Mouse (Mus musculus): ENCODE results near the gene Dctpp1. TPM values are rescaled to one million over a fixed set of nuclear protein-coding genes. Genes with fewer than 3 reads are reported as not detected.

Gene Dctpp1
- 31.2 TPM for polyA plus RNA-seq (2014; fragmentation: Illumina TruSeq; extraction: RNeasy Lipid Tissue Mini Kit (QIAGEN cat#74804); ENCODE audit: low read depth, low replicate concordance)

DNA sequence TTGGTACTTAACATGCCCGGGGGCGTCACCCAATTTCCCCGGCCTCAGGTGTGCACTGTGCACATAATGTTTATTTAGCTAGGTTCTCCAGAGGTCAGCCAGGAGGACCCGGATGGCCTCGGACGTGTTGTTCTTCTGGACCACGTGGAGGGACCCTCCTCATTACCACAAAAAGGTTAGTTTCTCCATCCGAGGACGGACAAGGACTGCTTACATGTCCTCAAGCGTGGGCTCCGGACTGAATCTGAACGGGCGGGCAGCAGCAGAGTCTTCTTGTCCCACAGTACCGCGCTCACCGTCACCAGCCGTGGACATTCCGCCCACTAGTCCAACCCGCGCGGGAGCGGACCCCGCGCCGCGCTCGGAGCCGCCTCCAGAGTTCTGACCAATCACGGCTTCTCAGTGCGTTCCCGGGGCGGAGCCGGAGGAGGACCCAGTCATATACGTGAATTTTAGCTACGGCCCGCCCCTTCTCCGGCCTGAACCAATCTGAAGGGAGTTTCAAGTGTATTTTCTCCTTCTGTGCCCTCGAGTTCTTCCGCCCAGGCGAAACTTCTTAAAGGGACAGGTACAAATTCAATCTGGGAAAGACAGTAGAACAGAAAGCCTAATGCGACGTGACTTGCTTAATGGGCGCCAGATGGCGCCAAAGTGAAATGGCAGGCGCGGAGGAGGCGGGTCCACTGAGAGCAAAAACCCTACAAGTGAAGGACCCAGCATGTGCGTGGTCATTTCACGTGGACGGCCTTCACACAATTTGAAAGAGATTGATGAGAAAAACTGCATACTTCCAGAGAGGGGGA lies at the start of gene Dctpp1:
Gene Dctpp1 (minus strand): TSS at position 401 of the 803 bp plus-strand sequence.

DNA sequence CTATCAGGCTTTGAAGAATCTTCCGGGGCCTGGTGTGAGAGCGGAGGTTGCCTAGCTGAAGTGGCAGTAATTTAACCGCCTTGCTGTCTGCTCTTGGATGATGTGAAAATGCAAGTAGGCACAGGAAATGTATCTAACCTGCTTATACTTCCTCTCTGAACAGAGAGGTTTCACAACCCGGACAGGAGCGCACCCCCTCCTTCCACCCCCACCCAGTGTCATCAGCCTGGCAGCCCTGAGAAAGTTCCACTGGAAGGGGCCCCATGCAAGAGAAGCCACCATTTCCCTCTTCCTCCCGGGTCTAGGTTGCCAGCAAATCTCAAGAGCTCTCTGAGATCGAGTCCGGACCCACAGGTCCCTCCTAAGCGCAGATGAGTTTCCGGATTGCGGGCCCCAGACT lies 35.6 kb upstream of the Dctpp1 start, which contains the start of gene Itgal:
Gene Itgal (plus strand): TSS at position 163 of the 400 bp plus-strand sequence.

DNA sequence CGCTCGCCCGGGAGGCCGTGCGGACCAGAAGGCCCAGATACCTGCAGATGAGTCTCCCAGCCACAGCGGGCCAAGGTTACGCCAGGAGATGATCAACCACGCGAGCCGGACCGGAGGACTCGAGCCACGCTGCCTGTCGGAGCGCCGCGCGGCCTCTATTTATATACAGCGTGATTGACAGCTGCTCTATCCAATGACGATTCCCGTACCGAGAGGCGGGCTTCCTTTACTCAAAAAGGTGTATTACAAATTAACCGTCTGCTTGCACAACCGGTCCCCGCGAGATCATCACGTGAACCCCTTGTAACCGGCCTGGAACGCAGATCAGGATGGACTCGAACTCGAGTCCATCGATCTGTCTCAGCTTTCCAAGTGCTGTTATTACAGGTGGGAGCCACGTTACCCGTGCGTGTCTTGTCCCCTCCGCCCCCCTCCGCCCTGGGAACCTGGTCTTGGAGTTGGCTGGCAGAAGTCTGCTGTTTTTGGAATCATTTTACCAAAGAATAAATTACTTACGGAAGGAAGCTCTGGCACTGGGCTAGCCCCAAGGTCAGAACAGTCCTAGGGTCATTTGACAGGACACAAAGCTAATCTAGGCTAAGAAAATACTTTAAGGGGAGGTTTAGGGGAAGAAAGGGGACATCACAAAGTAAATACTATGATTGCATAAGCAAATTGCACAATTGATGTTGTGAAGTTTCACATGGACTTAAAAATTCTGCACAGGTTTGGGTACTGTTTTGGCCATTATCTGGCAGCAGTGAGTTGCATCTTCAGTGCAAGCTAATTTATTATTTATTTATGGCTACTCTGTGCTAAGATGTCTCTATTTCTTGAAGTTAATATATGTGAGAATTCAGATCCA lies 13.6 kb upstream of the Dctpp1 start, which contains the start of gene Sephs2:
Gene Sephs2 (minus strand): TSS at position 131 of the 865 bp plus-strand sequence.

DNA sequence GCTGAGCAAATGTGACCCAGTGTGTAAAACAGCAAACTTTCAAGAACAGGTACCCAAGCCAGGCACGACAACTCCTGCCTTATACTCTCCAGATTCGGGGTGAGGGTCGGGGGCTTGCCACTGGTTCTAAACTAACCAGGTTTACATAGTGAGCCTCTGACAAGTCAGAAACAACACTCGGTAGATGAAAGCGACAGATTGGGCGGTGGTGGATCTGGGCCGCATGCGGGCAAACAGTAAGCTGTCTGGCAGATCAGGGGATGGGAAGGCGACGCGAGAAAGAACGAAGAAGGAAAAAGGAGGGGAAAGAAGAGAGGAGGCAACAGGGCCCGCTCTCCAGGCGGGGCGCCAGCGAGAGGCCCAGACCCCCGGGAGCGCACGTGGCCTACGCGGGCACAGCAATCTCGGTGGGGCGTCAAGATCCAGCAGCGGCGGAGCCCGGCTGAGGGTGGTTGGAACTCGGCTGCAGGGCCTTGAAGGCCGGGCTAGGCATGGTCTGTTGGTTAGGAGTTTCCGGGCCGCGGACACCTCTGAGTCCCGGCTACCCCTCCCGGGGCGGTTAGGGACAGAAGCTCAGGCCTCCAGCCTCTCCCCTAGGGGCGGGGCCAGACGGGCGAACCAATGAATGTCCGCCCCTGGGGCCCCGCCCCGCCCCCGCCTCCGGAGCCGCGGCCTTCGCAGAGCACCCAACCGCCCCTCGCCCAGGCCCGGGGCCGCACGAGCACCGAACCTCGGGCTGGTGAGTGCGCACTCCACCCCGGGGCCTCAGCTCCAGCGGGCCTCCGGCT lies 16.4 kb downstream of the Dctpp1 start, which contains the start of gene Zfp771:
Gene Zfp771 (plus strand): TSS at position 405 of the 788 bp plus-strand sequence.

GRCm38 (mm10) chr7:127232622-127233367 lies 27.7 kb downstream of the Dctpp1 start, which contains the start of the genes Zfp553 and Sept1:
Gene Zfp553 (plus strand): TSS chr7:127233061.
Gene Sept1 (minus strand): TSS chr7:127233130.

GRCm38 (mm10) chr7:127208553-127209438 lies 51.7 kb downstream of the Dctpp1 start, which contains the start of gene Mylpf:
Gene Mylpf (plus strand): TSS chr7:127208890.

DNA sequence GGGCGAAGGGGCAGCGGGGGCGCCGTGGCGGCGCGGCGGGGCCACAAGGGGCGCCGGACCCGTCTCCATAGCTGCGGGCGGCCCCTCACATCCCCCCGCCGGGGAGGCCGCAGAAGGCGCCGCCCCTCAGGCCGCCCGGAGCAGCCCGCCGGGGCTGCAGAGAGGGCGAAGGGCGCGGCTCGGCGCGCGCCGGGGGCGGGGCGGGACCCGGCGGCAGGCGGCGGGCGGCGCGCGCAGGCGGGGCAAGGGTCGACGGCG lies 52.3 kb downstream of the Dctpp1 start, which contains the start of gene Tbc1d10b:
Gene Tbc1d10b (minus strand): TSS at position 174 of the 258 bp plus-strand sequence.

Other genes starting within 250 kb of the Dctpp1 start
- 50.9 TPM for gene Mvp, start 246.1 kb downstream of the Dctpp1 start, polyA plus RNA-seq (2014; fragmentation: Illumina TruSeq; extraction: RNeasy Lipid Tissue Mini Kit (QIAGEN cat#74804); ENCODE audit: low read depth, low replicate concordance)
- gene Pagr1b, start 244.2 kb downstream of the Dctpp1 start, polyA plus RNA-seq (2014; fragmentation: Illumina TruSeq; extraction: RNeasy Lipid Tissue Mini Kit (QIAGEN cat#74804); ENCODE audit: low read depth, low replicate concordance): 1.6 TPM
- gene Pagr1a, start 243.4 kb downstream of the Dctpp1 start, polyA plus RNA-seq (2014; fragmentation: Illumina TruSeq; extraction: RNeasy Lipid Tissue Mini Kit (QIAGEN cat#74804); ENCODE audit: low read depth, low replicate concordance): not detected
- 26.3 TPM for gene Gm42742, start 239.6 kb downstream of the Dctpp1 start, polyA plus RNA-seq (2014; fragmentation: Illumina TruSeq; extraction: RNeasy Lipid Tissue Mini Kit (QIAGEN cat#74804); ENCODE audit: low read depth, low replicate concordance)
- 2.7 TPM for gene Prrt2, start 239.5 kb downstream of the Dctpp1 start, polyA plus RNA-seq (2014; fragmentation: Illumina TruSeq; extraction: RNeasy Lipid Tissue Mini Kit (QIAGEN cat#74804); ENCODE audit: low read depth, low replicate concordance)
- 78.3 TPM for gene Maz, start 233.7 kb downstream of the Dctpp1 start, polyA plus RNA-seq (2014; fragmentation: Illumina TruSeq; extraction: RNeasy Lipid Tissue Mini Kit (QIAGEN cat#74804); ENCODE audit: low read depth, low replicate concordance)
- gene Kif22, start 218.2 kb downstream of the Dctpp1 start, polyA plus RNA-seq (2014; fragmentation: Illumina TruSeq; extraction: RNeasy Lipid Tissue Mini Kit (QIAGEN cat#74804); ENCODE audit: low read depth, low replicate concordance): 3.2 TPM
- 1.4 TPM for gene Zg16, start 173.4 kb downstream of the Dctpp1 start, polyA plus RNA-seq (2014; fragmentation: Illumina TruSeq; extraction: RNeasy Lipid Tissue Mini Kit (QIAGEN cat#74804); ENCODE audit: low read depth, low replicate concordance)
- 12.4 TPM for gene AI467606, start 169.3 kb downstream of the Dctpp1 start, polyA plus RNA-seq (2014; fragmentation: Illumina TruSeq; extraction: RNeasy Lipid Tissue Mini Kit (QIAGEN cat#74804); ENCODE audit: low read depth, low replicate concordance)
- 1.2 TPM for gene Qprt, start 138.5 kb downstream of the Dctpp1 start, polyA plus RNA-seq (2014; fragmentation: Illumina TruSeq; extraction: RNeasy Lipid Tissue Mini Kit (QIAGEN cat#74804); ENCODE audit: low read depth, low replicate concordance)
- gene Spn, start 122.9 kb downstream of the Dctpp1 start, polyA plus RNA-seq (2014; fragmentation: Illumina TruSeq; extraction: RNeasy Lipid Tissue Mini Kit (QIAGEN cat#74804); ENCODE audit: low read depth, low replicate concordance): 1.4 TPM
- gene Cd2bp2, start 64.7 kb downstream of the Dctpp1 start, polyA plus RNA-seq (2014; fragmentation: Illumina TruSeq; extraction: RNeasy Lipid Tissue Mini Kit (QIAGEN cat#74804); ENCODE audit: low read depth, low replicate concordance): 52.6 TPM
- gene Tbc1d10b, start 52.2 kb downstream of the Dctpp1 start, polyA plus RNA-seq (2014; fragmentation: Illumina TruSeq; extraction: RNeasy Lipid Tissue Mini Kit (QIAGEN cat#74804); ENCODE audit: low read depth, low replicate concordance): 27.7 TPM
- gene Mylpf, start 51.8 kb downstream of the Dctpp1 start, polyA plus RNA-seq (2014; fragmentation: Illumina TruSeq; extraction: RNeasy Lipid Tissue Mini Kit (QIAGEN cat#74804); ENCODE audit: low read depth, low replicate concordance): 4.2 TPM
- 14.2 TPM for gene Zfp553, start 27.6 kb downstream of the Dctpp1 start, polyA plus RNA-seq (2014; fragmentation: Illumina TruSeq; extraction: RNeasy Lipid Tissue Mini Kit (QIAGEN cat#74804); ENCODE audit: low read depth, low replicate concordance)
- gene Sept1, start 27.6 kb downstream of the Dctpp1 start, polyA plus RNA-seq (2014; fragmentation: Illumina TruSeq; extraction: RNeasy Lipid Tissue Mini Kit (QIAGEN cat#74804); ENCODE audit: low read depth, low replicate concordance): 11.1 TPM
- gene Zfp771, start 16.4 kb downstream of the Dctpp1 start, polyA plus RNA-seq (2014; fragmentation: Illumina TruSeq; extraction: RNeasy Lipid Tissue Mini Kit (QIAGEN cat#74804); ENCODE audit: low read depth, low replicate concordance): 20.6 TPM
- gene Sephs2, start 13.3 kb upstream of the Dctpp1 start, polyA plus RNA-seq (2014; fragmentation: Illumina TruSeq; extraction: RNeasy Lipid Tissue Mini Kit (QIAGEN cat#74804); ENCODE audit: low read depth, low replicate concordance): 34.8 TPM
- gene Itgal, start 35.6 kb upstream of the Dctpp1 start, polyA plus RNA-seq (2014; fragmentation: Illumina TruSeq; extraction: RNeasy Lipid Tissue Mini Kit (QIAGEN cat#74804); ENCODE audit: low read depth, low replicate concordance): 2.5 TPM
- gene Zfp768, start 84.9 kb upstream of the Dctpp1 start, polyA plus RNA-seq (2014; fragmentation: Illumina TruSeq; extraction: RNeasy Lipid Tissue Mini Kit (QIAGEN cat#74804); ENCODE audit: low read depth, low replicate concordance): 16.7 TPM
- gene Zfp747, start 115.3 kb upstream of the Dctpp1 start, polyA plus RNA-seq (2014; fragmentation: Illumina TruSeq; extraction: RNeasy Lipid Tissue Mini Kit (QIAGEN cat#74804); ENCODE audit: low read depth, low replicate concordance): 6.3 TPM
- 4.3 TPM for gene 9130019O22Rik, start 126.5 kb upstream of the Dctpp1 start, polyA plus RNA-seq (2014; fragmentation: Illumina TruSeq; extraction: RNeasy Lipid Tissue Mini Kit (QIAGEN cat#74804); ENCODE audit: low read depth, low replicate concordance)
- gene E430018J23Rik, start 132.9 kb upstream of the Dctpp1 start, polyA plus RNA-seq (2014; fragmentation: Illumina TruSeq; extraction: RNeasy Lipid Tissue Mini Kit (QIAGEN cat#74804); ENCODE audit: low read depth, low replicate concordance): 8.3 TPM
- gene Zfp764, start 146.1 kb upstream of the Dctpp1 start, polyA plus RNA-seq (2014; fragmentation: Illumina TruSeq; extraction: RNeasy Lipid Tissue Mini Kit (QIAGEN cat#74804); ENCODE audit: low read depth, low replicate concordance): 6.0 TPM
- gene Zfp688, start 161.4 kb upstream of the Dctpp1 start, polyA plus RNA-seq (2014; fragmentation: Illumina TruSeq; extraction: RNeasy Lipid Tissue Mini Kit (QIAGEN cat#74804); ENCODE audit: low read depth, low replicate concordance): 13.5 TPM
- 3.0 TPM for gene Zfp689, start 188.4 kb upstream of the Dctpp1 start, polyA plus RNA-seq (2014; fragmentation: Illumina TruSeq; extraction: RNeasy Lipid Tissue Mini Kit (QIAGEN cat#74804); ENCODE audit: low read depth, low replicate concordance)
- 43.6 TPM for gene Prr14, start 198.9 kb upstream of the Dctpp1 start, polyA plus RNA-seq (2014; fragmentation: Illumina TruSeq; extraction: RNeasy Lipid Tissue Mini Kit (QIAGEN cat#74804); ENCODE audit: low read depth, low replicate concordance)
- 56.2 TPM for gene Fbrs, start 218.5 kb upstream of the Dctpp1 start, polyA plus RNA-seq (2014; fragmentation: Illumina TruSeq; extraction: RNeasy Lipid Tissue Mini Kit (QIAGEN cat#74804); ENCODE audit: low read depth, low replicate concordance)